Mouse (Mus musculus) heart, embryonic 11.5 days (tissue): ENCODE results near the gene Mgll. TPM values are rescaled to one million over a fixed set of nuclear protein-coding genes. Genes with fewer than 3 reads are reported as not detected.
A peak's percentile ranks its signal among the peaks of the same experiment; 100 is the strongest.

Experiments used
- ATAC-seq: fragments of 200-750 bp; cut with Nextera tagmentation; replicated peaks from 2 replicates; pipeline ENCODE4 v1.8.0; 2017; ENCODE audit warnings: moderate library complexity; ENCODE audit not compliant: insufficient number of reproducible peaks, low FRiP score, low TSS enrichment
- H3K27ac ChIP-seq: fragments of 300-500 bp; sonication (generic); 2 replicates; pipeline ENCODE4 v1.5.1; 2014; ENCODE audit warnings: mild to moderate bottlenecking, low read depth, low read length
- H3K27me3 ChIP-seq: fragments of 300-500 bp; sonication (generic); 2 replicates; pipeline ENCODE4 v1.6.1; 2014; ENCODE audit warnings: mild to moderate bottlenecking, low read length, mixed read lengths; ENCODE audit not compliant: control insufficient read depth, insufficient read depth
- H3K36me3 ChIP-seq: fragments of 300-500 bp; sonication (generic); 2 replicates; pipeline ENCODE4 v1.6.1; 2014; ENCODE audit warnings: mild to moderate bottlenecking, low read length, moderate library complexity, mixed read lengths; ENCODE audit not compliant: control insufficient read depth, insufficient read depth
- H3K4me1 ChIP-seq: fragments of 300-500 bp; sonication (generic); 2 replicates; pipeline ENCODE4 v1.6.1; 2014; ENCODE audit warnings: low read length; ENCODE audit not compliant: control insufficient read depth, insufficient read depth
- H3K4me2 ChIP-seq: fragments of 300-500 bp; sonication (generic); 2 replicates; pipeline ENCODE4 v1.6.1; 2014; ENCODE audit warnings: mild to moderate bottlenecking, moderate library complexity
- H3K4me3 ChIP-seq: fragments of 300-500 bp; sonication (generic); 2 replicates; pipeline ENCODE4 v1.5.1; 2014; ENCODE audit warnings: low read depth, low read length
- H3K9ac ChIP-seq: fragments of 300-500 bp; sonication (generic); 2 replicates; pipeline ENCODE4 v1.6.1; 2014; ENCODE audit warnings: mild to moderate bottlenecking, low read depth, low read length, moderate library complexity
- H3K9me3 ChIP-seq: fragments of 300-500 bp; sonication (generic); replicated peaks from 2 replicates; pipeline ENCODE4 v1.6.1; 2016; ENCODE audit warnings: low read length; ENCODE audit not compliant: control insufficient read depth
- WGBS: fragments of 180-500 bp; shearing (Covaris S2); extraction: QIAGEN DNeasy Blood & Tissue Kit; methylation state at CpG from one replicate; pipeline ENCODE4 v1.1.7; 2014; ENCODE audit not compliant: insufficient replicate concordance; 5-methylcytosine and 5-hydroxymethylcytosine counted together
- polyA plus RNA-seq: library from polyadenylated mRNA; unstranded; fragments of >200 nt; fragmentation: Nextera tagmentation; extraction: Ambion mirVana; gene quantifications from 2 replicates; pipeline ENCODE4 v1.2.1, GENCODE M21; 2014

The Mgll gene
- polyA plus RNA-seq, 1 experiment from 2014 or later: 8.6 TPM

DNA sequence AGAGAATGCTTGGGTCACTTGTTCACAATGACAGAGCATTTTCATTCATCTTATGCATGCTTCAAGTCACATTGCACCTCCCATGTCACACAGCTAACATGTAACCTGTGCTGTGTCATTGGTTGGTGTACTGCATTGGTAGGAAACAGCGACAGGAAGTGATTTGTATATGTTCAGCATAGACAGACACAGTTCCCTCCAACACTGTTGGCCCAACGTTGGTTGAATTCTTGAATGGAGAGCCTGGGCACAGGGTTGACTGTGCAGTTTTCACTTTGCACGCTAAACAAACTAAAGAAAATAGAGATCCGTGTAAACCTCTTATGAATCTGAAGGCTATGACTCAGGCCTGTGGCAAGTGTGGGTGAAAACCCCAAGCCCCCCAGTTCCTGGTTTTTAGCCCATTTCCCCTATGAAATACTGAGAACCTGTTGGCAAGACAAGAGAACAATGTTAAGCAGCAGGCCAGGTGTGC, 10.0 kb upstream of the Mgll start:
- 83% methylated on average over 4 of the region's 4 CpGs for WGBS
- no peak overlapping the region for H3K4me2 ChIP-seq
- ATAC-seq: no peak
- no peak overlapping the region for H3K27ac ChIP-seq
- no peaks in the 10 kb centered on the region for H3K36me3 ChIP-seq
- no peaks in the 10 kb centered on the region; the same call in 1 of the 2 replicates for H3K27me3 ChIP-seq
- no peak overlapping the region for H3K4me3 ChIP-seq
- H3K4me1 ChIP-seq: 0 out of 2 replicates have a peak, but pooled peaks cover 3% of the 10 kb centered on the region
- no peak overlapping the region for H3K9ac ChIP-seq
- no peaks in the 10 kb centered on the region for H3K9me3 ChIP-seq

DNA sequence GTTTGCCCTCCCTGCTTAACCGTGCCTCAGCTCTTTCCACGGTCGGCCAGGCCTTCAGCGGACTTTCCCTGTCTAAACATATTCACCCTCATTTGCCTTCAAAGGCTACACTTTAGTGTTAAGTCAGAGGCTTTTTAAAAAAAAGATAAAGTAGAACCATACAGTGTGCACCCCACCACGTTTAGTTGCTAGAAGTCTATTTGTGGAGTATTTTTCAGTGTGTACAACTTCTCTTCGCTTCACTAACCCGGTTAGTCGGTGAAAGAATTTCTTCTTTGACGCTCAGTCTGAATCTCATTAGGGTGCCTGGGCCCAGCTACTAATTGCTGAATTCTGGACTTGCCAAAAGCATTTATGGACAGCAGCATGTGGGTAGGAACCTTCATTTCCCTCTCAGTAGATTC, 8.8 kb upstream of the Mgll start:
- Histone ChIP-seq H3K27ac (no peak overlapping the region), H3K9ac (no peak overlapping the region), H3K4me2 (no peak overlapping the region), H3K4me3 (no peak overlapping the region), H3K9me3 (no peaks in the 10 kb centered on the region), H3K4me1 (0 out of 2 replicates have a peak, but pooled peaks cover 3% of the 10 kb centered on the region), H3K27me3 (no peaks in the 10 kb centered on the region; the same call in 1 of the 2 replicates), H3K36me3 (no peaks in the 10 kb centered on the region)
- 81% methylated on average over 9 of the region's 9 CpGs for WGBS
- ATAC-seq: no peak

DNA sequence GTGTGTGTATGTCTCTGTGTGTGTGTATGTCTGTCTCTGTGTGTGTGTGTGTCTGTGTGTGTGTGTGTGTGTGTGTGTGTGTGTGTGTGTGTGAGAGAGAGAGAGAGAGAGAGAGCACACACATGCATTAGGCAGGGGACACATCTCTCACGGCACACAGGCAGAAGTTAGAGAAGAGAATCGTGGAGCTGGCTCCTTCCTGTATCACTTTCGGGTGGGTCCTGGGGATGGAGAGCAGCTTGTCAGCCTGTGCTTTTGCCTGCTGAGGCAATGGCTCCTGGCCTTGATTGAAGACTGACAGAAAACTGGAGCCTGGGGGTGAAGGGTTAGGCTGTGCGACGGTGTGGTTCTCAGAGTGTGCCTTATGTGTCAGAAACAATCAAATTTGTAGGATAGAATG, 8.2 kb upstream of the Mgll start:
- no peak overlapping the region for H3K4me3 ChIP-seq
- H3K4me2 ChIP-seq: no peak overlapping the region
- 0 out of 2 replicates have a peak, but pooled peaks cover 3% of the 10 kb centered on the region for H3K4me1 ChIP-seq
- ATAC-seq: no peak
- WGBS: 62% methylated on average over 5 of the region's 5 CpGs
- no peaks in the 10 kb centered on the region for H3K27me3 ChIP-seq
- H3K27ac ChIP-seq: no peak overlapping the region
- no peak overlapping the region for H3K9ac ChIP-seq
- H3K9me3 ChIP-seq: no peaks in the 10 kb centered on the region
- H3K36me3 ChIP-seq: no peaks in the 10 kb centered on the region

DNA sequence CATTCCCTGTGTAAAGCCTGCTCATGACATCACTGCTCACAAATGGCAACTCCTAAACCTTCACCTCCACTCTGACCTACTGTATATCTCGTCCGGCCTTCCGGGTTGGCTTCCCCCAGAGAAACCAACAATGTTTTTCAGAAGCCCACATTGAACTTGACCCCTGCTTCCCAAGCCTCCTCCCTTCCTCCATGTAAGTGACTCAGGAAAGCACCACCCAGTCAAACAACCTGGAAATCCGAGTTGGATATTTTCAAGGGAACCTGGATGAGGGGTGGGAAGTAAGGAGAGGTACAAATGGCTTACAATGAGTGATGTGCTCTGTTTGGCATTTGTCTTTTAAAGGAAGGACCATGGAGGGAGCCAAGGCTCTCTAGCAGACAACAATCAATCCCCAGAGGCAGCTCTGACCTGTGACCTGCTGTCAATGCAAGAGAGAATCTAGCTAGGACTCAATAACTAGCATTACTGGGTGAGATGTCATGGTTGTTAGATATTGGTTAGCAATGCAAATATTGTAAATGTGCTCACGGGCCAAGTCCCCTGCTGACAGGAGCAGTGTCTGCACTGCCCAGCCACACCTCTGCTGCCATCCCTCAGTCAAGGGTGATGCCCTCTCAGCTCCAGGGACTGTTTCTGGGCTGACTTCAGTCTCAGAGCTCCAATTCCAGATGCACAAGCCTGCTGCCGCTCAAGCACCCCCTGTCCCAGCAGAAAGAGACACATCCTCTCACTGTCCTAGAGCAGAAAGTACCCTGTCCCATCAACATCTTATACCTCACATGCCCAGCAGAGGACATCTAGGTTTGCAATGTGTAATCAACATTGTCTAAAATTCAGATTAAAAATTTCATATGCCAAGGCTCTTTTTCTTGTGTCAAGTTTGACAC, 6.8 kb upstream of the Mgll start:
- Histone ChIP-seq H3K9me3 (no peaks in the 10 kb centered on the region), H3K9ac (no peak overlapping the region), H3K36me3 (no peaks in the 10 kb centered on the region), H3K4me3 (no peak overlapping the region), H3K27ac (no peak overlapping the region), H3K4me2 (no peak overlapping the region), H3K27me3 (no peaks in the 10 kb centered on the region), H3K4me1 (0 out of 2 replicates have a peak, but pooled peaks cover 3% of the 10 kb centered on the region)
- no peak for ATAC-seq
- 66% methylated on average over 6 of the region's 6 CpGs for WGBS

DNA sequence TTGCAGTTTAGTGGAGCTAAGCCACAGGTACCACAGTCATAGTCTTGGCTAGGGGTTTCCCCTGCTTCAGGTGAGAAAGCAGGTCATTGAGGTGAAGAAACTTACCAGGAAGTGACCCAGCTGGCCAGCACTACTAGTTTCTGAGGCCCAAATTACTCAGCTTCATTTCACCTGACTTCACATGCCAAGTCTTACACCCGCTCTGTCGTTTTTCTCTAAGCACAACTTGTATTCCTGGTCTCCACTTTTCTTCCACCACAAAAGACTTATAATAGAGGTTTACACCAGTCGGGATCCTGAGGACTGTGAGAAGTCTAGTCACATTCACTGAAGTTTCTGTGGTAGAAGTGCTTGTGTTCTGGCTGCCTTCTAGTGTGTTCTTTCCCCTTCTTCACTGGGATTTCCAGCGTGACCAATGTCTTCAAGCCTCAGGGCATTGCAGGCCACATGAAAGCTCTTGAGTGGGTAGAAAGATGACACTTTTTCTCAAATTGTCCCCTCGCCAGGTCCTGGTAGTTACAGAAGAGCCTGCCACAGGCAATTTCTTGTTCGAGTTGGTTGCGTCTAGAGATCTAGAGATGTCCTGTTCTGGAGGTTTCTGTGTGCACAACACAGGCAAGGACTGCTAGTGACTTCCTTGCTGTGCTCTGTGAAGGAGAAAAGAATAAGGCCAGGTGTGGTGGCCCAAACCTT, 6.0 kb upstream of the Mgll start:
- Histone ChIP-seq H3K27ac (no peak overlapping the region), H3K9me3 (no peaks in the 10 kb centered on the region), H3K4me3 (no peak overlapping the region), H3K27me3 (no peaks in the 10 kb centered on the region), H3K4me2 (no peak overlapping the region), H3K36me3 (no peaks in the 10 kb centered on the region), H3K4me1 (0 out of 2 replicates have a peak, but pooled peaks cover 3% of the 10 kb centered on the region), H3K9ac (no peak overlapping the region)
- WGBS: 81% methylated on average over 7 of the region's 7 CpGs
- ATAC-seq: no peak

DNA sequence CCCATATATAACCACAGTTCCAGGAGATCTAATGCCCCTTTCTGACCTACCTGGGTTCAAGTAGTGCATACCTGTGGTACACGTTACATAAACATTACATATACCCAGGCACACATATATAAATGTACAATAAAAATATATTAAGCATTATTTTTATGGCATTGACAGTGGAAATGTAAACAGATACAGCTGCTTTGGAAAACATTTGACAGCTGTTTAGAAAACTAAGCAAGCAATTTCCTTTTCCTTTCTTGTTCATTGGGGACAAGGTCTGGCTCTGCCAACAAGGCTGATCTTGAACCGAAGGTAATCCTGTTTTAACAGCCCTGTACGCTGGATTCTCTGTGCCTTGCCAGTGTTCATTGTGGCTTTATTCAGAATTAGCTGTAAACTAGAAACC, 3.2 kb upstream of the Mgll start:
- Histone ChIP-seq H3K9ac (no peak overlapping the region), H3K27ac (no peak overlapping the region), H3K4me1 (peaks cover 3% of the 10 kb centered on the region; the same call in 1 of the 2 replicates), H3K4me3 (no peak overlapping the region), H3K36me3 (no peaks in the 10 kb centered on the region), H3K27me3 (peaks cover 5% of the 10 kb centered on the region; the same call in 1 of the 2 replicates), H3K9me3 (no peaks in the 10 kb centered on the region), H3K4me2 (no peak overlapping the region)
- no peak for ATAC-seq
- 73% methylated on average over 3 of the region's 3 CpGs for WGBS

DNA sequence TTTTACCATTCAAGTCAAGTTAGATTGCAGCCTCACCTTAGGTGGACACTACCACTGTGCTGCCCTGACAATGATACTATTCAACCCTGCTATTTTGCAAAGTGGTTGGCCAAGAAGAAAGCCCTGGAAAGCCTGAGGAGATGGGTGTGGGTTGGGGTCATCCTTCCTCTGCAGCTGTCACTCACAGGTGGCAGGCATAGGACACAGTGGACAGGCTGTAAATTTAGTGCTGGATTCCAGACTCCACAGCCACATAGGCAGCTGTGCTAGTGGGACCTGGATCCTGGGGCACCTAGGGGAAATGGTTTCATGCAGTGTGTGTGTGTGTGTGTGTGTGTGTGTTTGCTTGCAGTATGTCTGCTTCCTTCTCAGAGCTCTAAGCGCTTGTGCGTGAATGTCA, 1.3 kb upstream of the Mgll start:
- Histone ChIP-seq H3K4me3 (no peak overlapping the region), H3K9me3 (no peaks in the 10 kb centered on the region), H3K27me3 (peaks cover 10% of the 10 kb centered on the region; the same call in 1 of the 2 replicates), H3K36me3 (no peaks in the 10 kb centered on the region), H3K27ac (no peak overlapping the region), H3K4me1 (no peaks in the 10 kb centered on the region; the same call in 1 of the 2 replicates), H3K4me2 (no peak overlapping the region), H3K9ac (no peak overlapping the region)
- WGBS: 85% methylated on average over 2 of the region's 2 CpGs
- ATAC-seq: no peak

DNA sequence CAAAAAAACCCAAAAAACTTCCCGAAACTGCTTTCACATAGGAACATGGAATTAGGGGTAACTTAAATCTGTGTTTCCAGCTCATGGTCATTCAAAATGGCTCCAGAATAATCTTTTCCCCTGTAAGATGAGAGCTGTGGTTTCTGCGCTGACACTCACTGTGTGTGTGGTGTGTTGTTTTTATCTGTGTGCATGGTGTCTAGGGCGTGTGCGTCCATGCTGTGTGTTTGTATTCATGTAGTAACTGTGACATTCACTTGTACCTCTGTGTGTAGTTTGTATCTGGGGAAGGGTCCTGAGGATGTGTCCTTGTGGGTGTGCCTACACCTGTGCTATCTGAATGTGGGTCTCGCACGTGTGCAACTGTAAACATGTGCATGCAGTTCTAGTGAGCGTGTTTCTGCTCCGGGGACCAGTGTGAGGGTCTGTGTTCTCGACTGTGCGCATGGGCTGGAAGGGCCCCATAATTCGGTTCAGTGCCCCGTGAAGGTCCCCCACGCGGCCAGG, 353 bp upstream of the Mgll start:
- 0 out of 2 replicates have a peak, but pooled peaks have one; percentile 42 for ATAC-seq
- no peak overlapping the region for H3K27ac ChIP-seq
- WGBS: 35% methylated on average over 14 of the region's 14 CpGs
- no peaks in the 10 kb centered on the region; the same call in 1 of the 2 replicates for H3K4me1 ChIP-seq
- peak overlapping the region; percentile 98 for H3K4me2 ChIP-seq
- H3K4me3 ChIP-seq: peak overlapping the region; percentile 74
- H3K9me3 ChIP-seq: no peaks in the 10 kb centered on the region
- H3K9ac ChIP-seq: peak overlapping the region; percentile 70
- H3K36me3 ChIP-seq: no peaks in the 10 kb centered on the region
- peaks cover 10% of the 10 kb centered on the region; the same call in 1 of the 2 replicates for H3K27me3 ChIP-seq
